Mouse (Mus musculus): ENCODE results near the gene Agtrap.
"Not testable (repeated sequence)": the region's sequence is repeated elsewhere in the genome, so short reads cannot be mapped to it uniquely, and the experiment has no call there.

DNA sequence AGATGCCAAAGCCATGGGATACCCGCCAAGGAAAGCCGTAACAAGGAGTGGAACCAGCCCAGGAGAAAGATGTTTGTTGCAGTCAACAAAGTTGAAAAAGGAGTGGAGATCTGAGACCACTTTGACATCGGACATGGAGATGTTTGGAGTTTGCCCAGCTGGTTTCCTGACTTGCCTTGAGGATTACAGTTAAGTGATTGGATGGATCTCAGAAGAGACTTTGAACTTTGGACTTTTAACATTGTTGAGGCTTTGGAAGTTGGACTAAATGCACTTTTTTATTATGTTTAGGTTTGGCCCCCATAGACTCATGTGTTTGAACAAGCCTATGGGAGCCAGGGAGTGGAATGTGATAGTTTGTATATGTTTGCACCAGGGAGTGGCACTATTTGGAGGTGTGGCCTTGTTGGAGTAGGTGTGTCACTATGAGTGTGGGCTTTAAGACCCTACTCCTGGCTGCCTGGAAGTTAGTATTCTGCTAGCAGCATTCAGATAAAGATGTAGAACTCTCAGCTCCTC is 37.4 kb downstream of the Agtrap start:
- TF ChIP-seq CTCF (conservative IDR thresholded peaks at IDR 0.05; ENCODE audit: insufficient read depth, insufficient read length, low read depth, low read length); POLR2A (IDR thresholded peaks at IDR 0.05; ENCODE audit: low read depth, low read length): not testable (repeated sequence)
